Mouse (Mus musculus): ENCODE measurements around the gene E2f1. TPM values are rescaled to one million over a fixed set of nuclear protein-coding genes. Genes with fewer than 3 reads are reported as not detected.
A peak's percentile ranks its signal among the peaks of the same experiment; 100 is the strongest.

E2f1 gene
- polyA plus RNA-seq, 1 experiment from 2014 or later: 9.6 TPM

- Histone ChIP-seq H3K27ac (no peak overlapping the region), H3K36me3 (ENCODE audit: insufficient read depth, low read length) (no peaks in the 10 kb centered on the region), H3K4me3 (replicated peaks; ENCODE audit: low read depth, low read length) (no peak overlapping the region), H3K9ac (ENCODE audit: low read depth, low read length) (no peak overlapping the region), H3K4me1 (replicated peaks; ENCODE audit: insufficient read depth, low read length) (0 out of 2 replicates have a peak, but pooled peaks cover 1% of the 10 kb centered on the region), H3K4me2 (ENCODE audit: low read length) (no peak overlapping the region), H3K9me3 (replicated peaks; ENCODE audit: low read length) (no peaks in the 10 kb centered on the region), H3K27me3 (ENCODE audit: insufficient read depth, low read length) (no peaks in the 10 kb centered on the region)
- DNase-seq (ENCODE audit: low spot score): no peak
- no peak for TF ChIP-seq CTCF (IDR thresholded peaks at IDR 0.05; ENCODE audit: low read depth)
- WGBS: 59% methylated on average over 10 of the region's 10 CpGs
- ATAC-seq (replicated peaks; ENCODE audit: low FRiP score, low read depth): no peak
These were observed 39.5 kb upstream of the E2f1 start for GRCm38 (mm10) chr2:154609050-154609767.

- Histone ChIP-seq H3K4me1 (replicated peaks; ENCODE audit: insufficient read depth, low read length) (peaks cover 13% of the 10 kb centered on the region; the same call in 1 of the 2 replicates), H3K4me3 (replicated peaks; ENCODE audit: low read depth, low read length) (no peak overlapping the region), H3K9me3 (replicated peaks; ENCODE audit: low read length) (no peaks in the 10 kb centered on the region), H3K4me2 (ENCODE audit: low read length) (no peak overlapping the region), H3K27me3 (ENCODE audit: insufficient read depth, low read length) (no peaks in the 10 kb centered on the region), H3K27ac (no peak overlapping the region), H3K36me3 (ENCODE audit: insufficient read depth, low read length) (no peaks in the 10 kb centered on the region), H3K9ac (ENCODE audit: low read depth, low read length) (no peak overlapping the region)
- 84% methylated on average over 1 of the region's 1 CpGs for WGBS
- ATAC-seq (replicated peaks; ENCODE audit: low FRiP score, low read depth) (no peak), DNase-seq (ENCODE audit: low spot score) (no peak)
- TF ChIP-seq CTCF (IDR thresholded peaks at IDR 0.05; ENCODE audit: low read depth): no peak
These were observed 37.3 kb upstream of the E2f1 start for GRCm38 (mm10) chr2:154606965-154607364.

GRCm38 (mm10) chr2:154604156-154604555 lies 34.5 kb upstream of the E2f1 start:
- no peaks in the 10 kb centered on the region for H3K9me3 ChIP-seq (replicated peaks; ENCODE audit: low read length)
- H3K4me3 ChIP-seq (replicated peaks; ENCODE audit: low read depth, low read length): peak overlapping the region; percentile 52
- ATAC-seq (replicated peaks; ENCODE audit: low FRiP score, low read depth) (no peak), DNase-seq (ENCODE audit: low spot score) (no peak)
- WGBS: 34% methylated on average over 7 of the region's 7 CpGs
- H3K36me3 ChIP-seq (ENCODE audit: insufficient read depth, low read length): no peaks in the 10 kb centered on the region
- no peak overlapping the region for H3K9ac ChIP-seq (ENCODE audit: low read depth, low read length)
- no peak overlapping the region for H3K27ac ChIP-seq
- H3K4me1 ChIP-seq (replicated peaks; ENCODE audit: insufficient read depth, low read length): peaks cover 13% of the 10 kb centered on the region; the same call in 1 of the 2 replicates
- H3K4me2 ChIP-seq (ENCODE audit: low read length): peak overlapping the region; percentile 79
- no peaks in the 10 kb centered on the region for H3K27me3 ChIP-seq (ENCODE audit: insufficient read depth, low read length)
- TF ChIP-seq CTCF (IDR thresholded peaks at IDR 0.05; ENCODE audit: low read depth): no peak

GRCm38 (mm10) chr2:154603638-154604153 lies 34.0 kb upstream of the E2f1 start, which contains the start of gene Pxmp4:
Pxmp4 (minus strand) TSS chr2:154603708.
- ATAC-seq (replicated peaks; ENCODE audit: low FRiP score, low read depth): peak; percentile 100
- H3K27ac ChIP-seq: peak within 1 kb of the TSS; percentile 76
- H3K4me3 ChIP-seq (replicated peaks; ENCODE audit: low read depth, low read length): peak within 1 kb of the TSS; percentile 52
- 0% methylated on average over 13 of the region's 13 CpGs for WGBS
- H3K9ac ChIP-seq (ENCODE audit: low read depth, low read length): peak within 1 kb of the TSS; percentile 69
- TF ChIP-seq CTCF (IDR thresholded peaks at IDR 0.05; ENCODE audit: low read depth): no peak
- no peaks in the 10 kb centered on the region for H3K27me3 ChIP-seq (ENCODE audit: insufficient read depth, low read length)
- H3K4me1 ChIP-seq (replicated peaks; ENCODE audit: insufficient read depth, low read length): peaks cover 13% of the 10 kb centered on the region; the same call in 1 of the 2 replicates
- H3K4me2 ChIP-seq (ENCODE audit: low read length): peak within 1 kb of the TSS; percentile 79
- peak; percentile 99 for DNase-seq (ENCODE audit: low spot score)
- H3K9me3 ChIP-seq (replicated peaks; ENCODE audit: low read length): no peaks in the 10 kb centered on the region
- no peaks in the 10 kb centered on the region for H3K36me3 ChIP-seq (ENCODE audit: insufficient read depth, low read length)

GRCm38 (mm10) chr2:154603007-154603637 lies 33.4 kb upstream of the E2f1 start:
- no peaks in the 10 kb centered on the region for H3K36me3 ChIP-seq (ENCODE audit: insufficient read depth, low read length)
- peak; percentile 29; the same call in 1 of the 2 replicates for ATAC-seq (replicated peaks; ENCODE audit: low FRiP score, low read depth)
- TF ChIP-seq CTCF (IDR thresholded peaks at IDR 0.05; ENCODE audit: low read depth): no peak
- H3K9me3 ChIP-seq (replicated peaks; ENCODE audit: low read length): no peaks in the 10 kb centered on the region
- WGBS: 15% methylated on average over 22 of the region's 22 CpGs
- H3K4me2 ChIP-seq (ENCODE audit: low read length): peak overlapping the region; percentile 79
- H3K27me3 ChIP-seq (ENCODE audit: insufficient read depth, low read length): no peaks in the 10 kb centered on the region
- H3K4me1 ChIP-seq (replicated peaks; ENCODE audit: insufficient read depth, low read length): peaks cover 13% of the 10 kb centered on the region; the same call in 1 of the 2 replicates
- H3K4me3 ChIP-seq (replicated peaks; ENCODE audit: low read depth, low read length): peak overlapping the region; percentile 52
- DNase-seq (ENCODE audit: low spot score): no peak
- H3K27ac ChIP-seq: peak overlapping the region; percentile 76
- peak overlapping the region; percentile 69 for H3K9ac ChIP-seq (ENCODE audit: low read depth, low read length)

- 74% methylated on average over 3 of the region's 3 CpGs for WGBS
- Histone ChIP-seq H3K27me3 (ENCODE audit: insufficient read depth, low read length) (no peaks in the 10 kb centered on the region), H3K27ac (no peak overlapping the region), H3K36me3 (ENCODE audit: insufficient read depth, low read length) (no peaks in the 10 kb centered on the region), H3K4me3 (replicated peaks; ENCODE audit: low read depth, low read length) (no peak overlapping the region), H3K4me2 (ENCODE audit: low read length) (no peak overlapping the region), H3K4me1 (replicated peaks; ENCODE audit: insufficient read depth, low read length) (peaks cover 13% of the 10 kb centered on the region; the same call in 1 of the 2 replicates), H3K9me3 (replicated peaks; ENCODE audit: low read length) (no peaks in the 10 kb centered on the region), H3K9ac (ENCODE audit: low read depth, low read length) (no peak overlapping the region)
- TF ChIP-seq CTCF (IDR thresholded peaks at IDR 0.05; ENCODE audit: low read depth): no peak
- no peak for ATAC-seq (replicated peaks; ENCODE audit: low FRiP score, low read depth)
- DNase-seq (ENCODE audit: low spot score): no peak
These were observed 31.6 kb upstream of the E2f1 start for GRCm38 (mm10) chr2:154601324-154601723.

All from kidney, postnatal 0 days (tissue).